Mouse (Mus musculus) layer of hippocampus, postnatal 14 days (tissue): ENCODE data around the gene 9930022D16Rik. TPM values are rescaled to one million over a fixed set of nuclear protein-coding genes. Genes with fewer than 3 reads are reported as not detected.
A peak's percentile ranks its signal among the peaks of the same experiment; 100 is the strongest.

ENCODE experiments used
- DNase-seq, 2 experiments: peaks; one replicate each; pipeline ENCODE4 v3.0.0; 2021 to 2022; ENCODE audit warnings: low spot score in 2 of 2, mixed read lengths in 1 of 2
- total RNA-seq, 2 experiments: library from RNA; stranded (reverse); gene quantifications; 2 replicates each; pipeline ENCODE4 v1.2.3; 2021

9930022D16Rik gene
- total RNA-seq, 2 experiments from 2014 or later, result not detected

GRCm38 (mm10) chr11:109416709-109417420, 3.1 kb downstream of the 9930022D16Rik start:
- no peak for DNase-seq

GRCm38 (mm10) chr11:109417472-109418040, 3.8 kb downstream of the 9930022D16Rik start:
- no peak for DNase-seq

- no peak for DNase-seq
Observed at GRCm38 (mm10) chr11:109419461-109419860, 5.7 kb downstream of the 9930022D16Rik start.

- no peak for DNase-seq
Observed at GRCm38 (mm10) chr11:109419961-109420566, 6.3 kb downstream of the 9930022D16Rik start.

GRCm38 (mm10) chr11:109420567-109420962, 6.8 kb downstream of the 9930022D16Rik start:
- no peak for DNase-seq

GRCm38 (mm10) chr11:109421205-109421604, 7.5 kb downstream of the 9930022D16Rik start:
- no peak for DNase-seq

- DNase-seq, result no peak
Observed at GRCm38 (mm10) chr11:109422263-109422662, 8.5 kb downstream of the 9930022D16Rik start.

GRCm38 (mm10) chr11:109423294-109423693, 9.6 kb downstream of the 9930022D16Rik start:
- DNase-seq, result no peak

- peak; percentile 97 to 99 for DNase-seq
Observed at GRCm38 (mm10) chr11:109425392-109426271, 11.9 kb downstream of the 9930022D16Rik start, which contains the start of gene Amz2. Gene Amz2, plus strand, starts transcription at chr11:109425946.

GRCm38 (mm10) chr11:109426272-109426586, 12.5 kb downstream of the 9930022D16Rik start:
- no peak for DNase-seq

GRCm38 (mm10) chr11:109427353-109427752, 13.6 kb downstream of the 9930022D16Rik start:
- no peak for DNase-seq

GRCm38 (mm10) chr11:109434233-109434798, 20.6 kb downstream of the 9930022D16Rik start:
- no peak for DNase-seq

GRCm38 (mm10) chr11:109436889-109437288, 23.2 kb downstream of the 9930022D16Rik start:
- no peak for DNase-seq

GRCm38 (mm10) chr11:109439209-109439608, 25.5 kb downstream of the 9930022D16Rik start:
- no peak for DNase-seq

GRCm38 (mm10) chr11:109439829-109440340, 26.2 kb downstream of the 9930022D16Rik start:
- peak; percentile 53 to 58 for DNase-seq

GRCm38 (mm10) chr11:109440641-109441040, 26.9 kb downstream of the 9930022D16Rik start:
- DNase-seq, result no peak

- no peak for DNase-seq
Observed at GRCm38 (mm10) chr11:109441119-109441518, 27.4 kb downstream of the 9930022D16Rik start.

GRCm38 (mm10) chr11:109442166-109442730, 28.5 kb downstream of the 9930022D16Rik start:
- DNase-seq, result no peak

- DNase-seq, result no peak
Observed at GRCm38 (mm10) chr11:109443468-109444263, 29.9 kb downstream of the 9930022D16Rik start.

GRCm38 (mm10) chr11:109444600-109444999, 30.9 kb downstream of the 9930022D16Rik start:
- no peak for DNase-seq
